Mouse (Mus musculus): ENCODE results near the gene Fam204a.

DNA sequence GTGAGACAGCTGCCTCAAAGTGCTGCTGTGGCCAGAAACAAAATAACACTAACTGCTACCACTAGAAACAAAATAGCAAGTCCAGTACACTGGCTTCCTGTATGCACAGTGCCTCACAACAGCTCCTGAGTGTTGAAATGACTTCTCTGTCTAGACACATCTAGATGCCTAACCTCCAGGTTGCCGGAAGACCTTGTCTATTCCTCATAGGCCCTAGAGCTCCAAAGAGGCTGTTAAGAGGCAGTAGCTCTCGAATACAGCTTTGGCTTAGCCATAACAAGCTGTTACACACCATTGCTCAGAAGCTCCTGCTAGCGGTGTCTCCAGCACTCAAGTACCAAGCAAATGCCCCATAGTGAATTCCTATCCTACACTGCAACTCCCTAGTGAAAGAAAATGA is 76.4 kb downstream of the Fam204a start:
- TF ChIP-seq CTCF (conservative IDR thresholded peaks at IDR 0.05 in 1 of 2, IDR thresholded peaks at IDR 0.05 in 1 of 2; ENCODE audit: low read depth in 2 of 2, low read length in 2 of 2): no peak
- TF ChIP-seq TBP (conservative IDR thresholded peaks at IDR 0.05; ENCODE audit: low read depth, low read length): no peak
- TF ChIP-seq MAX (IDR thresholded peaks at IDR 0.05; ENCODE audit: low read length): no peak
- no peak for TF ChIP-seq POLR2A (IDR thresholded peaks at IDR 0.05; ENCODE audit: low read depth, low read length)
- TF ChIP-seq USF1 (IDR thresholded peaks at IDR 0.05; ENCODE audit: low read depth, low read length): no peak
- no peak for TF ChIP-seq EP300 (IDR thresholded peaks at IDR 0.05; ENCODE audit: low read length)

Data from CH12.LX (cell line).